Mouse (Mus musculus) gastrocnemius, adult 2 months (tissue): ENCODE results near the gene Mtmr1. TPM values are rescaled to one million over a fixed set of nuclear protein-coding genes. Genes with fewer than 3 reads are reported as not detected.

Experiments used
- DNase-seq: peaks from one replicate; pipeline ENCODE4 v3.0.0; 2022
- H3K27ac ChIP-seq: fragments of 200-600 bp; 2 replicates; pipeline ENCODE4 v1.8.1; 2022; ENCODE audit warnings: mild to moderate bottlenecking
- H3K4me3 ChIP-seq: fragments of 200-600 bp; 2 replicates; pipeline ENCODE4 v1.8.1; 2022; ENCODE audit warnings: mild to moderate bottlenecking, moderate library complexity
- CTCF ChIP-seq: fragments of 200-600 bp; IDR thresholded peaks from 2 replicates; pipeline ENCODE4 v1.8.1; 2022; ENCODE audit warnings: antibody characterized with exemption, mild to moderate bottlenecking, moderate library complexity
- intact Hi-C: fragments of 180-260 bp; cut with DNase I; formaldehyde crosslinking; loops from one replicate; pipeline ENCODE4 v1.15.1; 2025
- total RNA-seq, 2 experiments: library from RNA; stranded (reverse); gene quantifications; 2 replicates each; pipeline ENCODE4 v1.2.3; 2021

Gene Mtmr1
- total RNA-seq, 2 experiments from 2014 or later = 36.6 to 42.0 TPM

GRCm38 (mm10) chrX:71412776-71413175 lies 48.2 kb downstream of the Mtmr1 start:
- H3K27ac ChIP-seq = no peak overlapping the region
- H3K4me3 ChIP-seq = no peak overlapping the region
- TF ChIP-seq CTCF = no peak
- intact Hi-C loops = no loop called here
- no peak for DNase-seq

GRCm38 (mm10) chrX:71413616-71414015 lies 49.1 kb downstream of the Mtmr1 start:
- H3K4me3 ChIP-seq = no peak overlapping the region

GRCm38 (mm10) chrX:71424852-71425251 lies 60.3 kb downstream of the Mtmr1 start:
- no peak for DNase-seq
- peak; percentile 16; the same call in 1 of the 2 replicates for TF ChIP-seq CTCF
- Histone ChIP-seq H3K4me3 (no peak overlapping the region), H3K27ac (no peak overlapping the region)
- intact Hi-C loops = loop anchor here (2.0 to 5.0 kb wide), 2 partner anchors 132 to 176 kb away; partner anchors contain the start of gene Hmgb3

More at GRCm38 (mm10) chrX:71413616-71414015, 49.1 kb downstream of the Mtmr1 start:
- no peak overlapping the region for H3K27ac ChIP-seq
- intact Hi-C loops = no loop called here
- no peak for TF ChIP-seq CTCF
- no peak for DNase-seq

GRCm38 (mm10) chrX:71425746-71426519 lies 61.4 kb downstream of the Mtmr1 start:
- peak; percentile 76 for TF ChIP-seq CTCF
- intact Hi-C loops = loop anchor here (2.0 to 5.0 kb wide), 2 partner anchors 131 to 175 kb away; partner anchors contain the start of gene Hmgb3
- Histone ChIP-seq H3K27ac (no peak overlapping the region), H3K4me3 (no peak overlapping the region)
- peak; percentile 84 for DNase-seq

- Histone ChIP-seq H3K4me3 (no peak overlapping the region), H3K27ac (no peak overlapping the region)
- intact Hi-C loops = loop anchor here (5.0 kb wide), 1 partner anchor 130 kb away; the partner anchor contains the start of gene Hmgb3
- no peak for TF ChIP-seq CTCF
- no peak for DNase-seq
These were observed 62.9 kb downstream of the Mtmr1 start for GRCm38 (mm10) chrX:71427491-71427890.

GRCm38 (mm10) chrX:71430900-71431299 lies 66.3 kb downstream of the Mtmr1 start:
- TF ChIP-seq CTCF = no peak
- no peak for DNase-seq
- intact Hi-C loops = no loop called here
- Histone ChIP-seq H3K27ac (no peak overlapping the region), H3K4me3 (no peak overlapping the region)

- no peak for DNase-seq
- H3K4me3 ChIP-seq = no peak overlapping the region
- TF ChIP-seq CTCF = no peak
- intact Hi-C loops = no loop called here
- H3K27ac ChIP-seq = no peak overlapping the region
These were observed 69.9 kb downstream of the Mtmr1 start for GRCm38 (mm10) chrX:71434448-71434847.

GRCm38 (mm10) chrX:71434860-71435259 lies 70.3 kb downstream of the Mtmr1 start:
- intact Hi-C loops = no loop called here
- Histone ChIP-seq H3K4me3 (no peak overlapping the region), H3K27ac (no peak overlapping the region)
- no peak for DNase-seq
- no peak for TF ChIP-seq CTCF

- Histone ChIP-seq H3K27ac (no peak overlapping the region), H3K4me3 (no peak overlapping the region)
- no peak for DNase-seq
- intact Hi-C loops = no loop called here
- no peak for TF ChIP-seq CTCF
These were observed 71.0 kb downstream of the Mtmr1 start for GRCm38 (mm10) chrX:71435542-71435941.

GRCm38 (mm10) chrX:71439473-71439872 lies 74.9 kb downstream of the Mtmr1 start:
- no peak for DNase-seq
- intact Hi-C loops = no loop called here
- Histone ChIP-seq H3K4me3 (no peak overlapping the region), H3K27ac (no peak overlapping the region)
- TF ChIP-seq CTCF = no peak

GRCm38 (mm10) chrX:71442916-71443315 lies 78.4 kb downstream of the Mtmr1 start:
- Histone ChIP-seq H3K27ac (no peak overlapping the region), H3K4me3 (no peak overlapping the region)
- no peak for DNase-seq
- intact Hi-C loops = no loop called here
- TF ChIP-seq CTCF = no peak

- no peak for DNase-seq
- Histone ChIP-seq H3K27ac (no peak overlapping the region), H3K4me3 (no peak overlapping the region)
- intact Hi-C loops = no loop called here
- TF ChIP-seq CTCF = no peak
These were observed 91.6 kb downstream of the Mtmr1 start for GRCm38 (mm10) chrX:71456078-71456737.

- no peak overlapping the region for H3K4me3 ChIP-seq
- intact Hi-C loops = no loop called here
- no peak overlapping the region for H3K27ac ChIP-seq
- no peak for DNase-seq
- no peak for TF ChIP-seq CTCF
These were observed 99.7 kb downstream of the Mtmr1 start for GRCm38 (mm10) chrX:71464138-71464826.
